Mouse (Mus musculus): ENCODE results near the gene BC048507. TPM values are rescaled to one million over a fixed set of nuclear protein-coding genes. Genes with fewer than 3 reads are reported as not detected.

Gene BC048507
- polyA plus RNA-seq, 1 experiment, result not detected

Other genes with a start within 250 kb of the BC048507 start
- 0.18 TPM in 1 of 2 replicates, not detected in the other for gene Gm49345, start 225.6 kb upstream of the BC048507 start, polyA plus RNA-seq (2012; rRNA removed)
- 0.75 and 1.3 TPM in 2 replicates for gene Zfp729a, start 225.5 kb upstream of the BC048507 start, polyA plus RNA-seq (2012; rRNA removed)
- gene Zfp738, start 176.3 kb upstream of the BC048507 start, polyA plus RNA-seq (2012; rRNA removed), result 1.7 and 5.0 TPM in 2 replicates
- gene Zfp65, start 134.2 kb upstream of the BC048507 start, polyA plus RNA-seq (2012; rRNA removed), result 0.58 and 1.1 TPM in 2 replicates
- gene Zfp85, start 108.1 kb upstream of the BC048507 start, polyA plus RNA-seq (2012; rRNA removed), result 0.43 and 0.52 TPM in 2 replicates
- gene Zfp493, start 83.6 kb upstream of the BC048507 start, polyA plus RNA-seq (2012; rRNA removed), result 0.62 and 1.2 TPM in 2 replicates
- gene Zfp273, start 49.6 kb upstream of the BC048507 start, polyA plus RNA-seq (2012; rRNA removed), result 0.51 and 0.60 TPM in 2 replicates
- 0.47 TPM in 1 of 2 replicates, not detected in the other for gene Gm10037, start 32.2 kb upstream of the BC048507 start, polyA plus RNA-seq (2012; rRNA removed)